Mouse (Mus musculus) embryo, embryonic 10 days (tissue): ENCODE results near the gene Klk6.

Experiments
- DNase-seq: peaks from one replicate; pipeline ENCODE4 v3.0.0-alpha.2; 2015; ENCODE audit warnings: low spot score

Gene Klk6

DNA sequence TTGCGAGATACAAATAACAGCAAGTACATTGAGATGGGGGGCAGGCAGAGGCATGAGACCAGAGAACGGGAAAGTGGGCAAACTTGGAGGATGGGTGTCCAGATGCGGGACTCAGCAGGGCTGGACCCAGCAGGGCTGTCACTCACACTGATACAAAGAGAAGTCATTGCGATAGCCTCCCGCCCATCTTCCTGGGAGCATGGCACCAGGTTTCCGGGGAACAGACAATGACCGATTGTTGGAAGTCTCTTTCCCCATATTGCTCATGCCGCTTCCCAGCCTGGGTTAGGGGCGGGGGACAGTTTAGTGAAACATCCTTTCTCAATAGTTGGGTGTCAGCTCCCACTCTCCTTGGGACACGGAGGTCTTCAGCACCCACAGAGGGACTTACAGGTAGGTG, at the start of gene Klk6:
Gene Klk6 (plus strand): TSS at position 301 of the 400 bp plus-strand sequence.
- no peak for DNase-seq

DNA sequence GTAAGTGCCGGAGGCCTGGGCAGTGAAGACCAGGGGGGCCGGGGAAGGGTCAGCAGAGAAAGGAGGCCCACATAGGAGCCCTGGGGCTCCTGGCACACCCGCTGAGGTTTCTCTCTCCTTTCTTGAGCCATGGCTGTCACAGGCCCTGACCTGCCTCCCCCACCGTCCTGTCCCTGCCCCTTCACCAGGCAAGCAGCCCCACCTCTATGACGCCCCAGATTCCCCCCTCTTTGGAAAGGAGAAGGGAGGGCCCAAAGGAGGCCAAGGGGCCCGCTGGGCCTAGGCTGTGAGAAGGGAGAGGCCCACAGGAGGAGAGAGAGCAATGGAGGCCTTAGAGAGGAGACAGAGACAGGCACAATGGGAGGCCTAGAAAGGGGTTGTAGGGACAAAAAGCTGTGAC, 49.5 kb upstream of the Klk6 start:
- DNase-seq = no peak

DNA sequence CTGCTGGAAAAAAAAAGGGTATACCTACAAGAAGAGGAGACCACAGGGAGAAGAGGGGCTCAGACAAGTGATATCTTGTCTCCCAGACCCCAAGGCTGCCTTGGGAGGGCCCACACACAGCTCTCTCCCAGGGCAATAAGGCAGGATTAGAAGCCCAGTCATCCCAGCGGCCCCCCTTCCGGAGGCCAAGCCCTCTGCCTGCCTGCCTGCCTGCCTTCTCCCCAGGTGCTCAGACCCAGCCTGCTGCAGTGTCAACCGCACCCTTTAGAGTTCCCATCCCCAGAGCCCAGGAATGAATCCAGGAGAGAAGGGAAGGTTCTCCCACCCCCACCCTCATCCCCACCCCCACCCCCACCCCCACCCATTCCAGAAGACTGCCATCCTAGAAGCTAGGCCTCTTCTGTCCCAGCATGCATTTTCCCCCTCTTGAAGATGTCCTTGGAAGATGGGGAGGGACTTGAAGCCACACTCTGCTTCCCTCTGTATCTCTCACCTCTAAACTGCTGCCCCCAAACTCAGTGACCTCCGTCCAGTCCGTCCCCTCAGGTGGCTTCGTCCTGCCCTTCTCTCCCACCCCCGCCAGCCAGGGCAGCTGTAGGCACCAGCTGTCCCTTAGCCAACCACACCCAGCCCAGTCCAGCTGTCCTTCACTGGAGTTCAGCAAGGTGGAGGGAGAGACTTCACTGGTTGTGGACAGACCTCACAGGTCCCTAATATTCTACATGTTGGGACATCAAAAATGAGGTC, 48.8 kb upstream of the Klk6 start:
- peak; percentile 1 for DNase-seq

DNA sequence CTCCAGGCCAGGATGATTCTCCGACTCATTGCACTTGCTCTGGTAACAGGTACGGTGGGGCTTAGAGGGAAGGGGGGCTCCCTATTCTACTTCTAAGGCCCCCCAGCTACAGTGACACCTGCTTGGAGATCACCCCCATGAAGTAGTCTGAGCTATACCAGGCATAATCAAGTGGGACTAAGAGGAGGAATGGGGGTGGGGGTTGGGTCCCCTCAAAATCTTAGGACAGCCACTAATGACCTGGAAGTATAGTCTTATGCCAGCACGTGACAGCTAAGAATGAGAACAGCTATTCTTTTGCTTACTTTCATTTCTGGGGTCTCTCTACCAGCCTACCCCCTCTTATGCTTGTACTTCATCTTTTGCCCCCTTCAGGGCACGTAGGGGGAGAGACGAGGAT, 47.8 kb upstream of the Klk6 start:
- DNase-seq = no peak

DNA sequence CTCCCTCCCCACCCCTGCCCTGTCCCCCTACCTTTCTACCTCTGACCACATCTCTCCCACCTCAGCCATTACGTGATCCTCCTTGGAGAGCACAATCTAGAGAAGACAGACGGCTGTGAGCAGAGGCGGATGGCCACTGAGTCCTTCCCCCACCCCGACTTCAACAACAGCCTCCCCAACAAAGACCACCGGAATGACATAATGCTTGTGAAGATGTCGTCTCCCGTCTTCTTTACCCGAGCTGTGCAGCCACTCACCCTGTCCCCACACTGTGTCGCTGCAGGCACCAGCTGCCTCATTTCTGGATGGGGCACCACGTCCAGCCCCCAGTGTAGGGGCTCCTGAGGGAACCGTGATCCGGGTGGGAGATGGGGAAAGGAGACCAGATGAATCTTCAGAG, 46.9 kb upstream of the Klk6 start:
- peak; percentile 2 for DNase-seq

DNA sequence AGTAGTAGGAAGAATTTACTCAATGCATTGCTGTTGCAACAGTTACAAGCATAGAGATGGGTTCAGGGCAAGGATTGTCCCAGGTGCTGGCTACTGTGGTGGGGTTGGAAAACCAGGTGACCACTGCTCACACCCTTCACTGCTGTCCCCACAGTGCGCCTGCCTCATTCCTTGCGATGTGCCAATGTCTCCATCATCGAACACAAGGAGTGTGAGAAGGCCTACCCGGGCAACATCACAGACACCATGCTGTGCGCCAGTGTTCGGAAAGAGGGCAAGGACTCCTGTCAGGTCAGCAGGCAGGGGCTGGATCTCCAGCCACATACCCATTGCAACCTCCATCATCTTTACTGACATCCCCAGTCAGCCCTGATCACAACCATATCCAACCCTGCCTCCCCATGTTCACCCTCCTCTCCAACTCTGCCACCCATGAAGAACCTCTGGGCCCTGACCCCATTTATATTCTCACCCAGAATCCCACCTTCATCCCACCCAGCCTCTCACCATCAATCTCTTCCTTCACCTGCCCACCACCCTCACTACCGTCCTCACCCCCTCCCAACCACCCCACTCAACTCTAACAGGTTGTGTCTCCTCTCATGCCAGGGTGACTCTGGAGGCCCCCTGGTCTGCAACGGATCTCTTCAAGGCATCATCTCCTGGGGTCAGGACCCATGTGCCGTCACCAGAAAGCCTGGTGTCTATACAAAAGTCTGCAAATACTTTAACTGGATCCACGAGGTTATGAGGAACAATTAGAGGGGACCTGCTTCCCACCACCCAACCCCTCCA, 45.9 kb upstream of the Klk6 start:
- no peak for DNase-seq

- peak; percentile 2 for DNase-seq
Measured at GRCm38 (mm10) chr7:43780241-43780640, 44.1 kb upstream of the Klk6 start.

DNA sequence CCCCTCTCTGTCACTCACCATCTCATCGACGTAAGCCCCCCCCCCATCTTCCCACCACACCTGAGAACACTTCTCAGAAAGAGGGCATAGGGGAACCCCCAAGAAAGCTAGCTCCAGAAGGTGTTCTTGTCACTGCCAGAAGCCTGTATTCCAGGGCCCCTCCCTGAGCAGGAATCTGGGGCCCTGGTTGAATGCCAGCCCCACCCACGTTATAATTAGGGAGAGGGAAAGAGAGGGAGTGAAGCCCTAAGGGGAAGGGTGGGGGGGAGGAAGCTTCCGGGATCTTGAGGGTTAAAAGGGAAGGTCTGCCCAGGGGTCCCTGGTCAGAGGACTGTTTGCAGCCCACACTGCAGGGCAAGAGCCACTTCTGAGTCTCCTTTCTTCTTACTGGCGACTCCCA, 43.6 kb upstream of the Klk6 start, which contains the start of gene Klk10:
Gene Klk10 (plus strand): TSS at position 290 of the 400 bp plus-strand sequence.
- no peak for DNase-seq

- DNase-seq = peak; percentile 3
Measured at GRCm38 (mm10) chr7:43781541-43781940, 42.8 kb upstream of the Klk6 start.

- peak; percentile 87 for DNase-seq
Measured at GRCm38 (mm10) chr7:43782275-43783265, 41.7 kb upstream of the Klk6 start.

GRCm38 (mm10) chr7:43785286-43785685, 39.0 kb upstream of the Klk6 start:
- DNase-seq = no peak

DNA sequence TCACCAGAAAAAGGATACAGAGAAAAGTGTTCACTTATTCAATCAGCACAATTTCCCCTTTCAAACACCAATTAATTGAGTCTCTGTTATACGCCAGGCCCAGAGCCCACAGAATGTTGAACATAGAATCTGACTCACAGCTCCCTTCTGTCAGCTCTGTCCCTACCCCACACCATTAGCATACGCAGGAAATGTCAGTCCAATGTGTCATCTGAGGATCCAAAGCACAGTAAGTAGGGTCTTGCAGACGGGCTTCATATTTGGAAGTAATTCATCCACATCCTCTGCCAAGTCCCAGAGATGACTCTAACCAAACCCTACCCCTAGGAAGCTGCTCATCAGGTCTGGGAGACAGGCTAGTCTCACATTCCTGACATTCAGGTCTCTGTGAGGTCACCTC, 36.2 kb upstream of the Klk6 start:
- no peak for DNase-seq

DNA sequence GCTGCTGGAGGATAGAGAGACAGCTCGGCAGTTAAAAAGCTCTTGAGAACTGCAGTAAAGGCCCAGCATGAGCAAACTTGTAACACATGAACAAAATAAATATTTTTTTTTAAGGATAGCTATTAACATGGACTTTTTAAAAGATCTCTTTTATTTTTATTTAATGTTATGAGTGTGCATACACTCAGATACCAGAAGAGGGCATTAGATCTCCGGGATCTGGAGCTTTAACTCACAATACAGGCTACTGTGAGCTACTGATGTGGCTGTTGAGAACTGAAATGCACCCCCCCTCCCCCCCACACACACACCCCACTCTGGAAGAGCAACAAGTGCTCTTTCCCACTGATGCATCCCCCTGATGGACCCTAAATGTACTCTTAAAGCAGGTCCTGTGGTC, 35.0 kb upstream of the Klk6 start:
- DNase-seq = no peak

DNA sequence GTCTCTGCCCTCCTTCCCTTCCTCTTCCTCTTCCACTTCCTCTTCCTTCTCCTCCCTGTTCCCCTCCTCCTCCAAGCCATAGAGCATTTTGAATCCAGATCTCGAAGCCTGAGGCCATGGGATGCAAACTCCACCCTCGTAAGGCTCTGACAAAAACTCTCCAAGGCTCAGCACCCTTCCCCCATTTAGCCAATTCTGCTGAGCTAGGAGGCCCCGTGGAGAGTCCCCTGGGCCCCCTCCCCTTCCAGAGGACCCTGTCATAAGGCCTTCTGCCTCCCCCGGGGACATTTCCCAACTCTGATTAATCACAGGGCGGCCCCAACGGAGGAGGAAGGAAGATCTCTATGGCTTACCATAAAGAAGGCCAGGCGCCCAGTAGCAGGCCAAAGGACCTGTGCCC, 32.7 kb upstream of the Klk6 start, which contains the start of gene Klk9:
Gene Klk9 (plus strand): TSS at position 301 of the 400 bp plus-strand sequence.
- DNase-seq = no peak

GRCm38 (mm10) chr7:43796355-43796754, 27.9 kb upstream of the Klk6 start:
- DNase-seq = no peak

DNA sequence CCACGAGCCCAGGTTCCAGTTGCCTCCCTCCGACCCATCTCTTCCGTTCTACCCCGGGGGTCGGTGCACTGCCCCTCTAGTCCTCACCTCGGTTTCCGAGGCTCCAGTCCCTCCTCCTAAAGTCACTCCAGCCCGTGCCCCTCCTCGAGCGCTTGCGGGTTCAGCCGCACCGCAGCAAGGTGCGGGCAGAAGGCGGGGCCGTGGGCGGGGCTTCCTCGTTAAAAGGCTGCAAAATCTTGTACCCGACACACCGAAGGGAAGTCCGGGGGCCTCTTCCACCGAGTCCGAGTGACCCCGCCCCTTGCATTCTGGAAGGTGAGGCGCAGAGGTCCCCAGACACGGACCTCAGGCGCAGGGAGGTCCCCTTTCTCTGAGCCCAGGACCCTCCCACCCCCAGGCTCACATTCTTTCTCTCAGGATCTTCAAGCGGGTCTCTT, 26.9 kb upstream of the Klk6 start, which contains the start of gene Klk8:
Gene Klk8 (plus strand): TSS at position 245 of the 437 bp plus-strand sequence.
- DNase-seq = peak; percentile 12

DNA sequence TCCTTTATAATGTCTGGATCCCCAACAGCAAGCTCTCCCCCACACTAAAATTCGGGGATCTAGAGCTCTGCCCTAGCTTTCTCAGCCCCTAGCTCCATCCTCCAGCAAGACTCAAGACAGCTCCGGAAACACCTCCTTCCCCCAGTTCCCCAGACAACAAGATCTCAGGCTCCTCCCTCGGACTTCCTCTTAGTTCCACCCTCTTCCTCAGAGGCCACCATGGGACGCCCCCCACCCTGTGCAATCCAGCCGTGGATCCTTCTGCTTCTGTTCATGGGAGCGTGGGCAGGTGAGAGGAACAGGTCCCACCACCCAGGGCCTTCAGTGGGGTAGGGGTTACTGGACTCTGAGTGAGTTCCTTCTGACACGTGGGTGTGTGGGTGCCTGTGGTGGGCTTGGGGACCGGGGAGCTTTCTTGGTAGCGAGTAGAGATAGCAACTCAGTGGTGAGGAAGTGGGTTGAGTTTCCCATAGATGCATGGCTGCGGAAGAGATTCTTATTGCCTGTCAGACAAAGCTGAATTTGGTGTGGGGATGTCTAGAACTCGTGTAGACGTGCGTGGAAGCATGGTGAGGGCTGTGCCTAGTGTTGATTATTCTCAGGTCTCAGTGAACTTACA, 26.3 kb upstream of the Klk6 start:
- DNase-seq = no peak

- DNase-seq = no peak
Measured at GRCm38 (mm10) chr7:43799876-43800275, 24.4 kb upstream of the Klk6 start.

DNA sequence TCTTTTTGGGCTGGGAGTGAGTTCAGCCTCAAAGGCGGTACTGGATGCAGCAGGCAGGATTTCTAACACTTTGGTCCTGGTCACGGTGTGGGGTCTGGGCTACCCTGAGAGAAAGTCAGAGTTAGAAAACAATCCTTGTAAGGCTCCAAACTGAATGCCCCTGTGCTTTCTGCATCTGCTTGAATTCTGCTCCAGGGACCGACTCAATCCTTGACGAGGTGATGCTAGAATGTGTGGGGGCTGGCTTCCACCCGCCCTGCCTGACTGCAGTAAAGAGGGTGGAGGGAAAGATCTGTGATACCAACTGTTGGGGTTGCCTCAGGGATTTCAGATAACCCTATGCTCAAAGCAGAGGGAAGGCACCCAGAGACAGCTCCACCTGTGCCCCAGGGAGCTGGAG, 13.3 kb upstream of the Klk6 start, which contains the start of gene Klk7:
Gene Klk7 (plus strand): TSS at position 301 of the 400 bp plus-strand sequence.
- DNase-seq = no peak

GRCm38 (mm10) chr7:43815211-43815610, 9.1 kb upstream of the Klk6 start:
- no peak for DNase-seq

GRCm38 (mm10) chr7:43816746-43817145, 7.6 kb upstream of the Klk6 start:
- DNase-seq = no peak
